Mouse (Mus musculus) kidney, embryonic 16.5 days (tissue): ENCODE measurements around the gene Zfp712. TPM values are rescaled to one million over a fixed set of nuclear protein-coding genes. Genes with fewer than 3 reads are reported as not detected.

Experiments
- ATAC-seq: fragments of 200-750 bp; cut with Nextera tagmentation; 2 replicates; pipeline ENCODE4 v1.8.0; 2017; ENCODE audit warnings: moderate TSS enrichment; ENCODE audit not compliant: low FRiP score, low TSS enrichment
- H3K27ac ChIP-seq: fragments of 300-500 bp; sonication (generic); 2 replicates; pipeline ENCODE4 v1.5.1; 2014; ENCODE audit warnings: low read length
- H3K27me3 ChIP-seq: fragments of 300-500 bp; sonication (generic); 2 replicates; pipeline ENCODE4 v1.6.1; 2014; ENCODE audit warnings: low read length, control low read depth, mixed read lengths; ENCODE audit not compliant: insufficient read depth
- H3K36me3 ChIP-seq: fragments of 300-500 bp; sonication (generic); 2 replicates; pipeline ENCODE4 v1.6.1; 2014; ENCODE audit warnings: low read length, control low read depth, mixed read lengths; ENCODE audit not compliant: insufficient read depth
- H3K4me1 ChIP-seq: fragments of 300-500 bp; sonication (generic); 2 replicates; pipeline ENCODE4 v1.6.1; 2014; ENCODE audit warnings: low read length, control low read depth, mixed read lengths; ENCODE audit not compliant: insufficient read depth
- H3K4me2 ChIP-seq: fragments of 300-500 bp; sonication (generic); replicated peaks from 2 replicates; pipeline ENCODE4 v1.6.1; 2014; ENCODE audit warnings: low read depth, low read length
- H3K4me3 ChIP-seq: fragments of 300-500 bp; sonication (generic); 2 replicates; pipeline ENCODE4 v1.5.1; 2014; ENCODE audit warnings: mild to moderate bottlenecking, low read length
- H3K9ac ChIP-seq: fragments of 300-500 bp; sonication (generic); replicated peaks from 2 replicates; pipeline ENCODE4 v1.6.1; 2014; ENCODE audit warnings: low read length
- H3K9me3 ChIP-seq: fragments of 300-500 bp; sonication (generic); 2 replicates; pipeline ENCODE4 v1.6.1; 2016; ENCODE audit warnings: low read length, control low read depth
- WGBS: fragments of 180-500 bp; shearing (Covaris S2); extraction: QIAGEN DNeasy Blood & Tissue Kit; methylation state at CpG from one replicate; pipeline ENCODE4 v1.1.7; 2014; 5-methylcytosine and 5-hydroxymethylcytosine counted together
- polyA plus RNA-seq: library from polyadenylated mRNA; unstranded; fragments of >200 nt; fragmentation: Nextera tagmentation; extraction: Ambion mirVana; gene quantifications from 2 replicates; pipeline ENCODE4 v1.2.1, GENCODE M21; 2015

Zfp712 gene
- polyA plus RNA-seq, 1 experiment from 2014 or later, result 3.6 TPM

GRCm38 (mm10) chr13:67072786-67073185 lies 11.8 kb upstream of the Zfp712 start:
- 90% methylated on average over 2 of the region's 2 CpGs for WGBS
- Histone ChIP-seq H3K27ac (no peak overlapping the region), H3K4me2 (no peak overlapping the region), H3K36me3 (peaks cover 56% of the 10 kb centered on the region), H3K4me3 (no peak overlapping the region), H3K9ac (no peak overlapping the region), H3K9me3 (peaks cover 34% of the 10 kb centered on the region), H3K4me1 (no peaks in the 10 kb centered on the region), H3K27me3 (no peaks in the 10 kb centered on the region)
- no peak for ATAC-seq

- H3K9me3 ChIP-seq, result peaks cover 15% of the 10 kb centered on the region
- WGBS, result 83% methylated on average over 8 of the region's 8 CpGs
- no peak overlapping the region for H3K4me2 ChIP-seq
- H3K36me3 ChIP-seq, result peaks cover 16% of the 10 kb centered on the region
- H3K27ac ChIP-seq, result no peak overlapping the region
- no peak overlapping the region for H3K4me3 ChIP-seq
- ATAC-seq, result no peak
- H3K9ac ChIP-seq, result no peak overlapping the region
- no peaks in the 10 kb centered on the region for H3K27me3 ChIP-seq
- no peaks in the 10 kb centered on the region for H3K4me1 ChIP-seq
Observed at GRCm38 (mm10) chr13:67065386-67065785, 4.4 kb upstream of the Zfp712 start.

DNA sequence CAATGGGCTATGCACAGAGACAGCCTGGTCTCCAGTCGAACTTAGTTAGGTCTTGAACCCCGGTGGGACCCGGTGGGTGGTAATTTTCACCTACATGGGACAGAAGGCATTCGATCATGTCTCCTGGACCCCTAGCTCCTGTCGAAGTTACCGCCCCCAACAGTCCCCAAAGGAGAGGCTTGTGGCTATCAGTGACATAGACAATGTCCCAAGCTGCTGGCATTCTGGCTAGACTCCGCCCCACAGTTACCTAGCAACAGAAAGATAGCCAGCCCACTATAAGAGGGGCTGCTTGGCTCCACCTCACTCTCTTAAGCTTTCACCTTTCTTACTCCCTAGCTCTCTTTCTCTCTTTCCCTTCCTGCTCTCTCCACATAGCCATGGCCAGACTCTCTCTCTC lies 1.5 kb upstream of the Zfp712 start:
- no peak overlapping the region for H3K27ac ChIP-seq
- H3K9ac ChIP-seq, result no peak overlapping the region
- H3K27me3 ChIP-seq, result no peaks in the 10 kb centered on the region
- 62% methylated on average over 7 of the region's 7 CpGs for WGBS
- H3K4me2 ChIP-seq, result no peak overlapping the region
- H3K4me1 ChIP-seq, result peaks cover 3% of the 10 kb centered on the region; the same call in 1 of the 2 replicates
- H3K36me3 ChIP-seq, result peaks cover 4% of the 10 kb centered on the region; the same call in 1 of the 2 replicates
- no peak overlapping the region for H3K4me3 ChIP-seq
- H3K9me3 ChIP-seq, result 0 out of 2 replicates have a peak, but pooled peaks cover 2% of the 10 kb centered on the region
- ATAC-seq, result no peak

DNA sequence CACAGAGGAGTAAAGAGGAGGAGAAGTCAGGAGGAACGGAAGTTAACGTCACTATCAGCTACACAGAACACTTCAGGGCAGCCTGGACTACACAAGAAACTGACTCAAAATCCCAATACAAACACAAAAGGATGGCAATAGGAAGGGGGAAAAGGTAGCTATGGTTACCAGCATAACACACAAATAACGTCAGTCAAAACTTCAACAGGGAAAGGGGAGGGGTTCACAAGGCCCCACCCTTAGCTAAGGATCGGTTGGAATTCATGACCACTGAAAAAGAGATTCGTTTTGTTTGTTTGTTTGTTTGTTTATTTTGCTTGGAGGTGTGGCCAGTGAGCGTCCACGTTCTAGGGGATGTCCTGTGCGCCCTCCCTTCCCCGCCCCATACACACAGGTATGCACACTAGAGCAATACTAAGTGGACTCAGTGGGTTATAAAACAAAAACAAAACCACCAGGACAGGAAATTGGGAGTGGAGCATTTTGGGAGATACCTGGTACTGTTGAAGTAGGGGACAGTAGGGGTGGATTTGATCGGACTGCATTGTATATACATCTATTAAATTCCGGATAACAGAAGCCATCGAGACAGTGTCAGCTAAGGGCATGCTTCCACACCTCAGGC lies 697 bp downstream of the Zfp712 start:
- Histone ChIP-seq H3K9me3 (no peaks in the 10 kb centered on the region), H3K27me3 (no peaks in the 10 kb centered on the region), H3K27ac (peak overlapping the region; percentile 90), H3K36me3 (no peaks in the 10 kb centered on the region), H3K4me2 (peak overlapping the region; percentile 77), H3K9ac (peak overlapping the region; percentile 77), H3K4me1 (peaks cover 3% of the 10 kb centered on the region; the same call in 1 of the 2 replicates), H3K4me3 (peak overlapping the region; percentile 80)
- peak; percentile 64 for ATAC-seq
- 3% methylated on average over 12 of the region's 12 CpGs for WGBS

Other genes with a start within 250 kb of the Zfp712 start
- gene Gm10767, start 156.3 kb downstream of the Zfp712 start, polyA plus RNA-seq, result 1.4 TPM in 2 replicates
- 5.1 and 5.8 TPM in 2 replicates for gene Zfp708, start 36.8 kb upstream of the Zfp712 start, polyA plus RNA-seq
- 3.3 and 3.9 TPM in 2 replicates for gene Gm28557, start 47.4 kb upstream of the Zfp712 start, polyA plus RNA-seq
- gene Rslcan18, start 55.1 kb upstream of the Zfp712 start, polyA plus RNA-seq, result 0.22 and 0.40 TPM in 2 replicates
- gene Zfp759, start 60.5 kb upstream of the Zfp712 start, polyA plus RNA-seq, result 2.1 and 2.7 TPM in 2 replicates
- 8.8 and 10.0 TPM in 2 replicates for gene Rsl1, start 112.0 kb upstream of the Zfp712 start, polyA plus RNA-seq
- 1.5 and 1.8 TPM in 2 replicates for gene Zfp455, start 133.3 kb upstream of the Zfp712 start, polyA plus RNA-seq
- 1.6 and 2.1 TPM in 2 replicates for gene Zfp458, start 217.3 kb upstream of the Zfp712 start, polyA plus RNA-seq
- gene Zfp457, start 245.3 kb upstream of the Zfp712 start, polyA plus RNA-seq, result 0.76 and 0.86 TPM in 2 replicates